Mouse (Mus musculus) layer of hippocampus, adult 2 months (tissue): ENCODE results near the gene Kidins220. TPM values are rescaled to one million over a fixed set of nuclear protein-coding genes. Genes with fewer than 3 reads are reported as not detected.

Source experiments
- DNase-seq, 2 experiments: peaks; one replicate each; pipeline ENCODE4 v3.0.0; 2022; ENCODE audit warnings: low spot score in 2 of 2
- H3K27ac ChIP-seq: fragments of 200-600 bp; 2 replicates; pipeline ENCODE4 v1.8.1; 2022
- H3K4me3 ChIP-seq: fragments of 200-600 bp; 2 replicates; pipeline ENCODE4 v1.8.1; 2022; ENCODE audit warnings: mild to moderate bottlenecking
- CTCF ChIP-seq: fragments of 200-600 bp; conservative IDR thresholded peaks from 2 replicates; pipeline ENCODE4 v1.8.1; 2022; ENCODE audit warnings: antibody characterized with exemption, mild to moderate bottlenecking, moderate library complexity
- total RNA-seq, 2 experiments: library from RNA; stranded (reverse); gene quantifications; 2 replicates each; pipeline ENCODE4 v1.2.3; 2021

Kidins220 gene
- total RNA-seq, 2 experiments from 2014 or later: 353 to 363 TPM

GRCm38 (mm10) chr12:25099563-25100408 is 125.1 kb downstream of the Kidins220 start:
- Histone ChIP-seq H3K27ac (peak overlapping the region; percentile 96), H3K4me3 (peak overlapping the region; percentile 71)
- DNase-seq: no peak
- TF ChIP-seq CTCF: no peak

- H3K4me3 ChIP-seq: peak overlapping the region; percentile 71
- H3K27ac ChIP-seq: peak overlapping the region; percentile 96
- peak; percentile 49 for TF ChIP-seq CTCF
- peak; percentile 60 to 62 for DNase-seq
Observed at GRCm38 (mm10) chr12:25100411-25101217, 125.9 kb downstream of the Kidins220 start.

- peak overlapping the region; percentile 96; the same call in 1 of the 2 replicates for H3K27ac ChIP-seq
- DNase-seq: no peak
- no peak for TF ChIP-seq CTCF
- H3K4me3 ChIP-seq: no peak overlapping the region
Observed at GRCm38 (mm10) chr12:25101389-25101788, 126.7 kb downstream of the Kidins220 start.

GRCm38 (mm10) chr12:25103911-25104310 is 129.2 kb downstream of the Kidins220 start:
- H3K4me3 ChIP-seq: no peak overlapping the region
- no peak for TF ChIP-seq CTCF
- DNase-seq: no peak
- no peak overlapping the region for H3K27ac ChIP-seq

- H3K4me3 ChIP-seq: no peak overlapping the region
- TF ChIP-seq CTCF: no peak; the same call in 1 of the 2 replicates
- no peak overlapping the region for H3K27ac ChIP-seq
- DNase-seq: no peak
Observed at GRCm38 (mm10) chr12:25104541-25104940, 129.8 kb downstream of the Kidins220 start.

- H3K4me3 ChIP-seq: no peak overlapping the region
- no peak for TF ChIP-seq CTCF
- no peak overlapping the region for H3K27ac ChIP-seq
- DNase-seq: no peak
Observed at GRCm38 (mm10) chr12:25108865-25109264, 134.1 kb downstream of the Kidins220 start.

GRCm38 (mm10) chr12:25109971-25110681 is 135.4 kb downstream of the Kidins220 start:
- Histone ChIP-seq H3K4me3 (no peak overlapping the region), H3K27ac (peak overlapping the region; percentile 36; the same call in 1 of the 2 replicates)
- TF ChIP-seq CTCF: no peak
- no peak for DNase-seq

GRCm38 (mm10) chr12:25110682-25111078 is 136.0 kb downstream of the Kidins220 start:
- no peak overlapping the region for H3K4me3 ChIP-seq
- TF ChIP-seq CTCF: no peak
- H3K27ac ChIP-seq: peak overlapping the region; percentile 36; the same call in 1 of the 2 replicates
- DNase-seq: no peak

Other genes starting within 250 kb of the Kidins220 start
- gene Mboat2, start 144.0 kb upstream of the Kidins220 start, total RNA-seq: 10 to 100 TPM; 87.0 to 99.6 TPM
- 10 to 100 TPM; 97.6 to 98.3 TPM for gene Id2, start 122.2 kb downstream of the Kidins220 start, total RNA-seq